Comparison of ENCODE assay signal across 10 mouse cellular contexts in the genomic region with DNA sequence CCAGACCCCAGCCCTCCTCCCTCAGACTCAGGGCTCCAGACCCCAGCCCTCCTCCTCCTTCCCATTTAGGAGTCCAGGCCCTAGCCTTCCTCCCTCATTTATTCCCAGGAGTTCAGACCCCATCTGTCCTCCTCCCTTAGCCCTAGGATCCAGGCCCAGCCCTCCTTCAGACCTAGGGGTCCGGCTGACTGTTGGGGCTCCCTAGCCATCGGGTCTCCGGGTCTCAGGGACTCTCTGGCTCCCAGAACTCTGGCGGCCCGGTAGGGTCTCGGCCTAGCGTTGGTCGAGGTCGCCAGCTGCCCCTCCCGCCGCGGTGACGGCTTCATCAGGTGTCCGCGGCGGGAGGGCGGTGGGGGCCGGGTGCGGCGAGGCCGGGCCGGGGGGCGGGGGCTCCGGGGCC. TPM values are rescaled to one million over a fixed set of nuclear protein-coding genes. Genes with fewer than 3 reads are reported as not detected.
DNase-seq lines count a peak whose midpoint lies in the region; ATAC-seq and TF ChIP-seq lines count a peak whose summit lies in the region.
"Had no signal": no experiment of that assay in that cellular context is flagged by ENCODE, and none has a peak within 500 bp of the region (broad histone marks: within the 10 kb centered on the region; RNA-seq: fewer than 3 reads in every experiment).

No protein-coding gene starts in this region.

- H3K9me3 ChIP-seq in lung, embryonic 15.5 days = no peaks in the 10 kb centered on the region
- no peaks in the 10 kb centered on the region for H3K9me3 ChIP-seq in forebrain, embryonic 11.5 days (ENCODE audit: control insufficient read depth, low read length)
- H3K9me3 ChIP-seq in intestine, postnatal 0 days (ENCODE audit: control insufficient read depth) = no peaks in the 10 kb centered on the region
- H3K9me3 ChIP-seq in neural tube, embryonic 13.5 days = no peaks in the 10 kb centered on the region

- no peak overlapping the region for H3K27ac ChIP-seq in lung, embryonic 15.5 days
- no peak overlapping the region for H3K27ac ChIP-seq in forebrain, embryonic 11.5 days (ENCODE audit: low read depth, low read length)
- H3K27ac ChIP-seq in intestine, postnatal 0 days (ENCODE audit: low read depth, low read length) = no peak overlapping the region
- H3K27ac ChIP-seq in neural tube, embryonic 13.5 days (replicated peaks) = no peak overlapping the region

- peaks cover 10% of the 10 kb centered on the region for H3K4me1 ChIP-seq in lung, embryonic 15.5 days
- H3K4me1 ChIP-seq in forebrain, embryonic 11.5 days (replicated peaks; ENCODE audit: control insufficient read depth, insufficient read depth, low read length) = peaks cover 4% of the 10 kb centered on the region; the same call in 1 of the 2 replicates
- peaks cover 5% of the 10 kb centered on the region; the same call in 1 of the 2 replicates for H3K4me1 ChIP-seq in intestine, postnatal 0 days (replicated peaks; ENCODE audit: control insufficient read depth, insufficient read depth, low read length)
- peaks cover 54% of the 10 kb centered on the region for H3K4me1 ChIP-seq in neural tube, embryonic 13.5 days (replicated peaks)

- H3K27me3 ChIP-seq in lung, embryonic 15.5 days = peaks cover 85% of the 10 kb centered on the region
- peaks cover 66% of the 10 kb centered on the region for H3K27me3 ChIP-seq in forebrain, embryonic 11.5 days (ENCODE audit: control insufficient read depth, insufficient read depth, low read length)
- H3K27me3 ChIP-seq in intestine, postnatal 0 days (replicated peaks; ENCODE audit: control insufficient read depth, insufficient read depth, low read length) = peaks cover 65% of the 10 kb centered on the region
- peaks cover 82% of the 10 kb centered on the region for H3K27me3 ChIP-seq in neural tube, embryonic 13.5 days

- peak; percentile 27; the same call in 1 of the 2 replicates for ATAC-seq in lung, embryonic 15.5 days (ENCODE audit: borderline replicate concordance, extremely low read depth, low FRiP score, low TSS enrichment)
- ATAC-seq in forebrain, embryonic 11.5 days (replicated peaks; ENCODE audit: low FRiP score) = 0 out of 2 replicates have a peak, but pooled peaks have one; percentile 28
- no peak for ATAC-seq in intestine, postnatal 0 days
- 0 out of 2 replicates have a peak, but pooled peaks have one; percentile 16 for ATAC-seq in neural tube, embryonic 13.5 days (ENCODE audit: low read depth)

- DNase-seq in lung, postnatal 36 days = no peak
- no peak for DNase-seq in forebrain, embryonic 11.5 days (ENCODE audit: low spot score)
- DNase-seq in frontal cortex, postnatal 25 days (ENCODE audit: low spot score in 2 of 2) = no peak
- DNase-seq in adrenal gland, adult 18-20 months (ENCODE audit: low spot score in 2 of 2) = no peak
- DNase-seq in gastrocnemius, postnatal 10 days = no peak
- DNase-seq: right cerebral cortex, postnatal 14 days had no signal

- H3K9ac ChIP-seq in lung, embryonic 15.5 days = no peak overlapping the region
- peak overlapping the region; percentile 35 for H3K9ac ChIP-seq in forebrain, embryonic 11.5 days (ENCODE audit: low read length)
- peak overlapping the region; percentile 17; the same call in 1 of the 2 replicates for H3K9ac ChIP-seq in intestine, postnatal 0 days (ENCODE audit: low read depth, low read length)
- peak overlapping the region; percentile 61 for H3K9ac ChIP-seq in neural tube, embryonic 13.5 days

- peak overlapping the region; percentile 64 for H3K4me2 ChIP-seq in lung, embryonic 15.5 days
- H3K4me2 ChIP-seq in forebrain, embryonic 11.5 days (ENCODE audit: low read depth, low read length, severe bottlenecking) = peak overlapping the region; percentile 61
- peak overlapping the region; percentile 66 for H3K4me2 ChIP-seq in intestine, postnatal 0 days (replicated peaks; ENCODE audit: low read depth)
- peak overlapping the region; percentile 56 for H3K4me2 ChIP-seq in neural tube, embryonic 13.5 days

- WGBS in lung, embryonic 15.5 days = 2% methylated on average over 21 of the region's 24 CpGs
- 2% methylated on average over 22 of the region's 24 CpGs for WGBS in forebrain, embryonic 11.5 days
- WGBS in intestine, postnatal 0 days = 1% methylated on average over 24 of the region's 24 CpGs
- 1% methylated on average over 23 of the region's 24 CpGs for WGBS in neural tube, embryonic 13.5 days

- H3K4me3 ChIP-seq in lung, embryonic 15.5 days = peak overlapping the region; percentile 39
- peak overlapping the region; percentile 30 for H3K4me3 ChIP-seq in forebrain, embryonic 11.5 days (ENCODE audit: low read depth, low read length)
- peak overlapping the region; percentile 41 for H3K4me3 ChIP-seq in intestine, postnatal 0 days (ENCODE audit: low read depth, low read length)
- H3K4me3 ChIP-seq in neural tube, embryonic 13.5 days = peak overlapping the region; percentile 33

- no peak for TF ChIP-seq CTCF in intestine, postnatal 0 days (IDR thresholded peaks at IDR 0.05; ENCODE audit: low read depth)

- no peaks in the 10 kb centered on the region for H3K36me3 ChIP-seq in lung, embryonic 15.5 days
- H3K36me3 ChIP-seq in forebrain, embryonic 11.5 days (ENCODE audit: control insufficient read depth, insufficient read depth, low read length) = no peaks in the 10 kb centered on the region
- no peaks in the 10 kb centered on the region for H3K36me3 ChIP-seq in intestine, postnatal 0 days (ENCODE audit: control insufficient read depth, insufficient read depth)
- no peaks in the 10 kb centered on the region for H3K36me3 ChIP-seq in neural tube, embryonic 13.5 days

RNA-seq across cellular contexts. Expression of gene Gm4881, which starts 9.7 kb away (rescaled TPM):
- not detected in 2 replicates for polyA plus RNA-seq in lung, embryonic 15.5 days (2015; fragmentation: Nextera tagmentation; extraction: Ambion mirVana)
- 0.32 and 0.55 TPM in 2 replicates for polyA plus RNA-seq in forebrain, embryonic 11.5 days (2014; fragmentation: Nextera tagmentation; extraction: Ambion mirVana)
- polyA plus RNA-seq in intestine, postnatal 0 days (2015; fragmentation: Nextera tagmentation; extraction: Ambion mirVana) = not detected in 2 replicates
- 1.0 and 1.2 TPM in 2 replicates for polyA plus RNA-seq in neural tube, embryonic 13.5 days (2015; fragmentation: Nextera tagmentation; extraction: Ambion mirVana)
- total RNA-seq in adrenal gland, adult 18-20 months (2021) = not detected
- not detected for total RNA-seq in gastrocnemius, postnatal 10 days (2021)
- total RNA-seq: layer of hippocampus, postnatal 14 days had no signal

RNA-seq across cellular contexts. Expression of gene Rabac1, which starts 18.6 kb away (rescaled TPM):
- 154 and 156 TPM in 2 replicates for polyA plus RNA-seq in lung, embryonic 15.5 days (2015; fragmentation: Nextera tagmentation; extraction: Ambion mirVana)
- polyA plus RNA-seq in forebrain, embryonic 11.5 days (2014; fragmentation: Nextera tagmentation; extraction: Ambion mirVana) = 82.6 and 87.3 TPM in 2 replicates
- 127 and 129 TPM in 2 replicates for polyA plus RNA-seq in intestine, postnatal 0 days (2015; fragmentation: Nextera tagmentation; extraction: Ambion mirVana)
- 255 and 276 TPM in 2 replicates for polyA plus RNA-seq in neural tube, embryonic 13.5 days (2015; fragmentation: Nextera tagmentation; extraction: Ambion mirVana)
- 100 to 1,000 TPM; 343 to 378 TPM for total RNA-seq in adrenal gland, adult 18-20 months (2021)
- 100 to 1,000 TPM; 163 to 166 TPM for total RNA-seq in gastrocnemius, postnatal 10 days (2021)

RNA-seq across cellular contexts. Expression of gene Arhgef1, which starts 51.3 kb away (rescaled TPM):
- polyA plus RNA-seq in lung, embryonic 15.5 days (2015; fragmentation: Nextera tagmentation; extraction: Ambion mirVana) = 115 and 128 TPM in 2 replicates
- polyA plus RNA-seq in forebrain, embryonic 11.5 days (2014; fragmentation: Nextera tagmentation; extraction: Ambion mirVana) = 65.7 and 69.5 TPM in 2 replicates
- 32.6 and 35.9 TPM in 2 replicates for polyA plus RNA-seq in intestine, postnatal 0 days (2015; fragmentation: Nextera tagmentation; extraction: Ambion mirVana)
- 61.9 and 63.8 TPM in 2 replicates for polyA plus RNA-seq in neural tube, embryonic 13.5 days (2015; fragmentation: Nextera tagmentation; extraction: Ambion mirVana)
- 10 to 100 TPM; 83.2 to 85.5 TPM for total RNA-seq in adrenal gland, adult 18-20 months (2021)
- 10 to 100 TPM; 40.7 to 64.0 TPM for total RNA-seq in gastrocnemius, postnatal 10 days (2021)

RNA-seq across cellular contexts. Expression of gene Atp1a3, which starts 51.8 kb away (rescaled TPM):
- polyA plus RNA-seq in lung, embryonic 15.5 days (2015; fragmentation: Nextera tagmentation; extraction: Ambion mirVana) = 0.84 and 1.3 TPM in 2 replicates
- 36.3 and 40.2 TPM in 2 replicates for polyA plus RNA-seq in forebrain, embryonic 11.5 days (2014; fragmentation: Nextera tagmentation; extraction: Ambion mirVana)
- 3.4 and 3.6 TPM in 2 replicates for polyA plus RNA-seq in intestine, postnatal 0 days (2015; fragmentation: Nextera tagmentation; extraction: Ambion mirVana)
- polyA plus RNA-seq in neural tube, embryonic 13.5 days (2015; fragmentation: Nextera tagmentation; extraction: Ambion mirVana) = 261 and 282 TPM in 2 replicates
- total RNA-seq in adrenal gland, adult 18-20 months (2021) = 100 to 1,000 TPM in 1 of 2 experiments, 10 to 100 TPM in 1; 30.2 to 121 TPM
- total RNA-seq in gastrocnemius, postnatal 10 days (2021) = 1 to 10 TPM; 1.9 to 4.0 TPM

RNA-seq across cellular contexts. Expression of gene Cd79a, which starts 56.8 kb away (rescaled TPM):
- polyA plus RNA-seq in lung, embryonic 15.5 days (2015; fragmentation: Nextera tagmentation; extraction: Ambion mirVana) = 0.25 and 0.52 TPM in 2 replicates
- polyA plus RNA-seq in forebrain, embryonic 11.5 days (2014; fragmentation: Nextera tagmentation; extraction: Ambion mirVana) = 0.31 and 0.37 TPM in 2 replicates
- 0.23 and 0.26 TPM in 2 replicates for polyA plus RNA-seq in intestine, postnatal 0 days (2015; fragmentation: Nextera tagmentation; extraction: Ambion mirVana)
- 0.31 and 0.33 TPM in 2 replicates for polyA plus RNA-seq in neural tube, embryonic 13.5 days (2015; fragmentation: Nextera tagmentation; extraction: Ambion mirVana)
- 1 to 10 TPM in 1 of 2 experiments, under 1 TPM in 1; 0.74 to 1.0 TPM for total RNA-seq in adrenal gland, adult 18-20 months (2021)
- total RNA-seq in gastrocnemius, postnatal 10 days (2021) = 1 to 10 TPM in 1 of 2 experiments, under 1 TPM in 1; 0.21 to 1.6 TPM
